Mouse (Mus musculus): ENCODE data around the gene Slc9a6. TPM values are rescaled to one million over a fixed set of nuclear protein-coding genes. Genes with fewer than 3 reads are reported as not detected.

The Slc9a6 gene
- polyA plus RNA-seq, 1 experiment from 2014 or later: 11.7 TPM

DNA sequence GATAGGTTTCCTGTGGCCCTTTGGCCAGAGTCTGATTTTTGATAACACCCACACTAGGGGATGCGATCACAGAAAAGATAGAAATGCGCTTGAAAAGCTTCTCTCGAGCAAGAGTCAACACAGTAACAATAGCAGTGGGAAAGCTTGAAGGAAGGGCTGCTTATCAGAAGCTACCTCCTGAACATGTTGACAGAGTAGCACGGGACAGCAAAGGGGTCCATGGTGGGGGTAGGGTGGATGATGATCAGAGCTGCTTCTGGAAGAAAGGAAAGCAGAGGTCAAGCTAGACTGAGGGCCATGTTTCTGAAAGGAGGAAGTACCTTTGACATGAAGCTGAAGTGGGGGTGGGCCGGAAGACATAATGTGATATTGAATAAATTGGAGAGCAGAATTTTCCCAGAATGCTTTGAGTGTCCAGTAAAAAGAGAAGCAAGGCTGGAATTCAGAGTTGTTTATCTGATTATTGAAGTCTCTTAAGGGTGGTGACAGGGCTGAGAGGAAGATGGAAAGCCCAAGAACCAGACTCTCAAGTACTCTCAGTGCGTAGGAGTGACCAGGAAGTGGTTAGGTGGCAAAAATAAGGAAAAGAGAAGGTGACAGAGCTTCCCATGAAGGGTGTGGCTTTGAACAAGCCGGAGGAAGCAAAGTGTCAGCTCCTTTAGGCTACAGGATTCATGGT lies 2.4 kb upstream of the Slc9a6 start:
- no peak for TF ChIP-seq CTCF (IDR thresholded peaks at IDR 0.05; ENCODE audit: low read depth)
- H3K27ac ChIP-seq (ENCODE audit: low read depth, low read length): no peak overlapping the region
- WGBS: 63% methylated on average over 7 of the region's 7 CpGs
- ATAC-seq: no peak
- H3K4me1 ChIP-seq (replicated peaks; ENCODE audit: control insufficient read depth, insufficient read depth, low read length): no peaks in the 10 kb centered on the region
- no peaks in the 10 kb centered on the region for H3K27me3 ChIP-seq (replicated peaks; ENCODE audit: control insufficient read depth, insufficient read depth, low read length)
- H3K4me2 ChIP-seq (replicated peaks; ENCODE audit: low read depth): no peak overlapping the region
- no peaks in the 10 kb centered on the region for H3K36me3 ChIP-seq (ENCODE audit: control insufficient read depth, insufficient read depth)
- no peak overlapping the region for H3K9ac ChIP-seq (ENCODE audit: low read depth, low read length)
- no peaks in the 10 kb centered on the region for H3K9me3 ChIP-seq (ENCODE audit: control insufficient read depth)
- no peak overlapping the region for H3K4me3 ChIP-seq (ENCODE audit: low read depth, low read length)

GRCm38 (mm10) chrX:56609285-56609622 lies 303 bp upstream of the Slc9a6 start:
- Histone ChIP-seq H3K9ac (ENCODE audit: low read depth, low read length) (peak overlapping the region; percentile 54; the same call in 1 of the 2 replicates), H3K9me3 (ENCODE audit: control insufficient read depth) (no peaks in the 10 kb centered on the region), H3K27me3 (replicated peaks; ENCODE audit: control insufficient read depth, insufficient read depth, low read length) (no peaks in the 10 kb centered on the region), H3K4me3 (ENCODE audit: low read depth, low read length) (peak overlapping the region; percentile 59), H3K4me2 (replicated peaks; ENCODE audit: low read depth) (peak overlapping the region; percentile 67), H3K36me3 (ENCODE audit: control insufficient read depth, insufficient read depth) (no peaks in the 10 kb centered on the region), H3K27ac (ENCODE audit: low read depth, low read length) (no peak overlapping the region), H3K4me1 (replicated peaks; ENCODE audit: control insufficient read depth, insufficient read depth, low read length) (no peaks in the 10 kb centered on the region)
- ATAC-seq: peak; percentile 40; the same call in 1 of the 2 replicates
- TF ChIP-seq CTCF (IDR thresholded peaks at IDR 0.05; ENCODE audit: low read depth): no peak
- 24% methylated on average over 7 of the region's 7 CpGs for WGBS

DNA sequence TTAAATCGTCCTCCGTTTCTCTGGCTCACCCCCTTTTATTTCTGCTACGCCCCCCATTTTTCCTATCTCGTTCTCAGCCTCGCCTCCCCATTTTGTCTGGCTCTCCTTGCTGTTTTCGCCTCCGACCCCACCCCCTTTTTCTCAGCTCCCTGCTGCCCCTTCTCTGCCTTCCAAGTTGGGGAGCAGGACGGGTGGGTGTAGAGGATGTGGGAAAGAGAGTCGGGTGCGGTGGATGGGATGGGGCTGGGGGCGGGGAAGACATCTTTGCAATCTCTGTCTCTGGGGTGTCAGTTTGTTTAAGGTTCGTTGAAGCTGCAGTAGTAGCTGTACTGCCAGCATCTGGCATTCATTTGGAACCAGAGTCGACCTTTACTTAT lies 749 bp downstream of the Slc9a6 start:
- Histone ChIP-seq H3K27ac (ENCODE audit: low read depth, low read length) (no peak overlapping the region), H3K4me1 (replicated peaks; ENCODE audit: control insufficient read depth, insufficient read depth, low read length) (no peaks in the 10 kb centered on the region), H3K9ac (ENCODE audit: low read depth, low read length) (peak overlapping the region; percentile 54), H3K27me3 (replicated peaks; ENCODE audit: control insufficient read depth, insufficient read depth, low read length) (no peaks in the 10 kb centered on the region), H3K4me3 (ENCODE audit: low read depth, low read length) (peak overlapping the region; percentile 59), H3K36me3 (ENCODE audit: control insufficient read depth, insufficient read depth) (no peaks in the 10 kb centered on the region), H3K4me2 (replicated peaks; ENCODE audit: low read depth) (peak overlapping the region; percentile 67), H3K9me3 (ENCODE audit: control insufficient read depth) (no peaks in the 10 kb centered on the region)
- ATAC-seq: no peak
- no peak for TF ChIP-seq CTCF (IDR thresholded peaks at IDR 0.05; ENCODE audit: low read depth)
- 18% methylated on average over 13 of the region's 13 CpGs for WGBS

GRCm38 (mm10) chrX:56615236-56615635 lies 5.7 kb downstream of the Slc9a6 start:
- Histone ChIP-seq H3K27ac (ENCODE audit: low read depth, low read length) (no peak overlapping the region), H3K9ac (ENCODE audit: low read depth, low read length) (no peak overlapping the region), H3K27me3 (replicated peaks; ENCODE audit: control insufficient read depth, insufficient read depth, low read length) (no peaks in the 10 kb centered on the region), H3K36me3 (ENCODE audit: control insufficient read depth, insufficient read depth) (no peaks in the 10 kb centered on the region), H3K4me3 (ENCODE audit: low read depth, low read length) (no peak overlapping the region), H3K4me1 (replicated peaks; ENCODE audit: control insufficient read depth, insufficient read depth, low read length) (no peaks in the 10 kb centered on the region), H3K9me3 (ENCODE audit: control insufficient read depth) (no peaks in the 10 kb centered on the region), H3K4me2 (replicated peaks; ENCODE audit: low read depth) (no peak overlapping the region)
- no peak for ATAC-seq
- WGBS: 85% methylated on average over 2 of the region's 2 CpGs
- TF ChIP-seq CTCF (IDR thresholded peaks at IDR 0.05; ENCODE audit: low read depth): no peak

GRCm38 (mm10) chrX:56636185-56636584 lies 26.6 kb downstream of the Slc9a6 start:
- H3K4me1 ChIP-seq (replicated peaks; ENCODE audit: control insufficient read depth, insufficient read depth, low read length): no peaks in the 10 kb centered on the region
- H3K27ac ChIP-seq (ENCODE audit: low read depth, low read length): no peak overlapping the region
- H3K4me2 ChIP-seq (replicated peaks; ENCODE audit: low read depth): no peak overlapping the region
- H3K27me3 ChIP-seq (replicated peaks; ENCODE audit: control insufficient read depth, insufficient read depth, low read length): no peaks in the 10 kb centered on the region
- ATAC-seq: no peak
- TF ChIP-seq CTCF (IDR thresholded peaks at IDR 0.05; ENCODE audit: low read depth): no peak
- H3K9me3 ChIP-seq (ENCODE audit: control insufficient read depth): no peaks in the 10 kb centered on the region
- H3K4me3 ChIP-seq (ENCODE audit: low read depth, low read length): no peak overlapping the region
- H3K9ac ChIP-seq (ENCODE audit: low read depth, low read length): no peak overlapping the region
- 83% methylated on average over 5 of the region's 5 CpGs for WGBS
- no peaks in the 10 kb centered on the region for H3K36me3 ChIP-seq (ENCODE audit: control insufficient read depth, insufficient read depth)

GRCm38 (mm10) chrX:56640066-56640465 lies 30.5 kb downstream of the Slc9a6 start:
- no peak for ATAC-seq
- Histone ChIP-seq H3K27ac (ENCODE audit: low read depth, low read length) (no peak overlapping the region), H3K4me3 (ENCODE audit: low read depth, low read length) (no peak overlapping the region), H3K9ac (ENCODE audit: low read depth, low read length) (no peak overlapping the region), H3K27me3 (replicated peaks; ENCODE audit: control insufficient read depth, insufficient read depth, low read length) (no peaks in the 10 kb centered on the region), H3K4me1 (replicated peaks; ENCODE audit: control insufficient read depth, insufficient read depth, low read length) (no peaks in the 10 kb centered on the region), H3K4me2 (replicated peaks; ENCODE audit: low read depth) (no peak overlapping the region), H3K9me3 (ENCODE audit: control insufficient read depth) (no peaks in the 10 kb centered on the region), H3K36me3 (ENCODE audit: control insufficient read depth, insufficient read depth) (no peaks in the 10 kb centered on the region)
- TF ChIP-seq CTCF (IDR thresholded peaks at IDR 0.05; ENCODE audit: low read depth): no peak
- 4% methylated on average over 1 of the region's 1 CpGs for WGBS

Data from intestine, postnatal 0 days (tissue).